Mouse (Mus musculus) cerebellum, postnatal 4 days (tissue): ENCODE measurements around the gene Sms.

ENCODE experiments used
- DNase-seq, 2 experiments: peaks; one replicate each; pipeline ENCODE4 v3.0.0; 2022; ENCODE audit warnings: low spot score in 2 of 2, mixed read lengths in 1 of 2

The Sms gene

DNA sequence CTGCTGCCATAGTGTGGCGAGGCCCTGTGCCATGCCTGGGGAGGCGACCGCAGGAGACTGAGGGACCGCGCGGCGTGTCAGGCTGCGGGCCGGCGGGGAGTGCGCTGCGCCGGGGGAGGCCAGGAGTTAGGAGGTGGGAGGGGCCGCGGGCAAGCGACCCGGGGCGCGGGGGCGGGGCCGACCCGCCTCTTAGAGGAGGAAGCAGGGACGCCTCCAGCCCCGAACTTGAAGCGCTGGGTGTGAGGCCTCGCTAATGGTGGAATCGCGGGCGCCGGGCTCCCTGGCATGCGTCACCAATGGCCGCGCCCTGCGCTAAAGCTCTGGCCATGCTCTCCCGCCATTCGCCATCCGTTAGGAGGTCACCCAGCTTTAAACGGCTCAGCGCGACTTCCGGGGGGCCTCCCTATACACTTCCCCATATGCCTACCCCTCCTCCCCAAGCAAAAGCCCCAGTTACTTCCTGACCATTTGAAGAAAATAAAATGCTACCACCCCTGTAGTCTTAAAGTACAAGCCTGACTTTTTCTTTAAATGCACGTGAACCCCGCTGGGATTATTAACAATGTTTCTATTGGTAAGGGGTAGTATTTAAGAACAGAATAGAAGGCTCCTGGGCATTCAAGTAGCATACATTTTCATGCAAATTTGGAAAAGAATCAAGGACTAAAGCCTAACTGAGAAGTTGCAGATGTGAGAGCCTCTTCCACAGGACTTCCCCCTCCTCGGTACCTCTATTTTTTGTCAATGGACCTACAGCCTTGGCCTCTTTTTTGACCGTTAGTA lies at the start of gene Sms:
Gene Sms, minus strand, starts transcription at position 344 of the 783 bp plus-strand sequence.
- DNase-seq = peak in 1 of 2 experiments; percentile 56

DNA sequence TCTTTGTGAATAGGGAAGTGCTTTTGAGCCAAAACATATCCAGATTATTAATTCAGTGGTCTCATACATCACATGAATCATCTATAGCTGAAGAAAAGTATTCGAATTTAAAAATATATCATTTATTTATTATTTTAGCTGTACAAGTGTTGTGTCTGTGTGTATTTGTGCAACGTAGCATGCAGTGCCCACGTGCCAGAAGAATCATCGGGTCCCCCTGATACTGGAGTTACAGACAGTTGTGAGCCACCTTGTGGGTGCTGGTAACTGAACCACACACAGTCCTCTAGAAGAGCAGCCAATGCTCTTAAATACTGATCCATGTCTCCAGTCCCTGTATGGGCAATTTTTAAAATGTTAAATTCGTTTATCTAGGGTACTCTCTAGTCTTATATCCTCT lies 14.3 kb upstream of the Sms start:
- no peak for DNase-seq

GRCm38 (mm10) chrX:157504506-157504905 lies 12.4 kb upstream of the Sms start:
- no peak for DNase-seq

- no peak for DNase-seq
These were observed 9.8 kb upstream of the Sms start for GRCm38 (mm10) chrX:157501871-157502270.

DNA sequence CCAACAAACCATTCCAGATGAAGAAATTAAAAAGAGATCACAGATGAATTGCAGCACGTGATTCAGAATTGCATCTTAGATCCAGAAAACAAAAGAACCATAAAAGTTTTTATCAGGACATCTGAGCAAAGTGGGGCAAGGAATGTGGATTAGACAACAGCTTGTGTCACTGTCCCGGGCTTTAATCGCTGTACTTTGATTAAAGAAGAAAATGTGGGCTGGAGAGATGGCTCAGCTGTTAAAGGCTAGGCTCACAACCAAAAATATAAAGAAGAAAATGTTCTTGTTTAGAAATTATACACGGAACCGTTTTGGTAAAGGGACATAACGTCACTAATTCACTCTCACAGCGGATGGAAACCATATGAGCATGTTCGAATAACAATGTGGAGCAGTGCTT lies 7.9 kb upstream of the Sms start:
- DNase-seq = no peak

GRCm38 (mm10) chrX:157493159-157493558 lies 1.1 kb upstream of the Sms start:
- no peak for DNase-seq

GRCm38 (mm10) chrX:157491145-157491935 lies 747 bp downstream of the Sms start:
- DNase-seq = peak in 1 of 2 experiments; percentile 34

DNA sequence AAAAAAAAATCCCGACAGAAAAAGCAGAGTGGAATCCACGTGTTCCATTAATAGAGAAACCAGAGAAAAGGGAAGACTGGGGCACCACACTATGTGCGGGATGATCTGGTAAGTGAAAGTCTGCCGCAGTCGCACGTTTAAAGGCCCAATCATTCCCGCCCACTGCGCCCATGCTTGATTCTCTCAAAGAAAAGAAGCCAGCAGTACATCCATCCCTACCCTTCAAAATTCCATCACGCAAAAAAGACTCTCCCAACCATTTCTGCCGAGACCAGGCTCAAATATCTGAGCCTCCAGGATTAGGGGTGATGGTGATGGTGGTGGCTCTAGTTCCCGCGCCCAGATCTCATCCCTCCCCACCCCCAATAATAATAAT lies 1.3 kb downstream of the Sms start:
- peak in 1 of 2 experiments; percentile 1 for DNase-seq

DNA sequence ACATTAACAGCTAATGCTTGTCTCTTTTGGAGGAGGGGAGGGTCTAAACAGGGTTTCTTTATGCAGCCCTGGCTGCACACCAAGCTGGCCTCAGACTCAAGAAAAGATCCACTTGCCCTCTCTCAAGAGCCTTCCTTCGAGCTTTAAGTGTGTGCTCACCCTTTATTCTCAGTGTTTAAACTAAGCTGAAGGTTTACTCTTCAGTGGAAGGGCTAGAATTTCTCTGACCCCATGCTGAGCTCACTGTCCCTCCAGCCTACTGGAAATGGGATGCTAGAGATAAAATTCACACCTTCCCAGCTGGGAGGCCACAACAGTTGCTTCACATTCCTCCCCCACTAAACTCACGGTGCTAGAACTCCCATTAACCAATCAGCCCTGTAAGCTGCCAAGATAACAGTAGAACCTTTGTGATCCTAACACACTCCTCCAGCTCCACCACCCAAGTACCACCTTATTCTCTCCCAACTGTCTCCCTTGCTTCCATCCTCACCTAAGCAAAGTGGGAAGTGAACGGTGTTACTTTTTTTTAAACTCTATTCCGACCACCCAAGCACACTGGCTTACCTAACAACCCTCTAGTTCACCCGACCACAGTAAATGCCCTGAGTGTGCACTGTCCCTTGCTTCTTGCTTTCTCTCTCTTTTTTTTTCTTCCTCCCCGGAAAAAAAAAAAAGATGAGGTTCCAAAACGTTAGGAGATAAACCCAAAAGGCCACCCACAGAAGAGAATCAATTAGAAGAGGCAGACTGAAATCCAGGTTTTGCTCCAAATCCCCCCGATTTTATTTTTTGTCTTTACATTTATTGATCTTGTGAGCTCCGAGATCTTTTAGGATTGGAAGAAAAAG lies 2.0 kb downstream of the Sms start:
- no peak for DNase-seq

- no peak for DNase-seq
These were observed 3.3 kb downstream of the Sms start for GRCm38 (mm10) chrX:157488831-157489230.

GRCm38 (mm10) chrX:157486765-157487164 lies 5.3 kb downstream of the Sms start:
- peak in 1 of 2 experiments; percentile 8 for DNase-seq

- no peak for DNase-seq
These were observed 9.2 kb downstream of the Sms start for GRCm38 (mm10) chrX:157482842-157483241.

GRCm38 (mm10) chrX:157481860-157482259 lies 10.2 kb downstream of the Sms start:
- DNase-seq = no peak

GRCm38 (mm10) chrX:157477328-157477727 lies 14.8 kb downstream of the Sms start:
- DNase-seq = no peak

- DNase-seq = no peak
These were observed 15.8 kb downstream of the Sms start for GRCm38 (mm10) chrX:157476153-157476810.

- DNase-seq = no peak
These were observed 20.1 kb downstream of the Sms start for GRCm38 (mm10) chrX:157471711-157472660.

DNA sequence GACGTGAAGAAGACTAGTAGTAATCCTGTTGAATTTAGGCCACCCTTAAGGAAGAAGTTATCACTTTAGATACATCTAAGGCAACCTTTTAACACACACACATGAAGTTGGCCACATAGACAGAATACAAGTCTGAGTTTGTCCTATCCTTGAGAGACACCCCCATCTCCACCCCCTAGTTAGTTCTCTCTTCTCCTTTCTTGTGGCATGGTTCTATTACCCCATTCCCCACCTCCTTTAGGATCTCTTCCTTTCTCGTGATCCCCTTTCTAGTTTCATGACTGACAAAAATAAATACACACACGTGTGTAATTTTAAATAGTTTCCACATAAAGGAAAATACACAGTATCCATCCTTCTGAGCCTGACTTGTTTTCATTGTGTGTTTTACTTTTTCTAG lies 23.3 kb downstream of the Sms start:
- DNase-seq = no peak

GRCm38 (mm10) chrX:157468055-157468454 lies 24.0 kb downstream of the Sms start:
- no peak for DNase-seq

GRCm38 (mm10) chrX:157465949-157466348 lies 26.1 kb downstream of the Sms start:
- DNase-seq = no peak

DNA sequence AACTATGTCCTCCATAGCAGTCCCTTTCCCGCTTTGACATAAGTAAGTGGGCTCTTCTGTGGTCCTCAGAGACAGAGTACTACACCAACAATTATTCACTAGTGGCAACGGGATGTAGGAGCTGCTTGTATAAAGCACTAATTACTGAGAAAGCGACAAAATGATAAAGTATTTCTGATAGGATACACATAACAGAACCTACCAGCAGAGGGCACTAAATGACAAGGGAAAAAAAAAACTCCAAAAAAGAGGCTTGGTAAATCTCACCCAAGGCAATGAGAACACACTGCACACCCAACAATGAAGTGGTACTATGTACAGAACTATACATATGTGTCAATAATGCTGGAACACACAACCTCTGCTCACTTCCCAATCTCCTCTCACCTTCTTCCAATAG lies 29.4 kb downstream of the Sms start:
- DNase-seq = no peak
